Mouse (Mus musculus): ENCODE results near the gene Vps16. TPM values are rescaled to one million over a fixed set of nuclear protein-coding genes. Genes with fewer than 3 reads are reported as not detected.

Gene Vps16
- total RNA-seq, 4 experiments from 2014 or later, result 67.2 to 90.4 (median 76.7) TPM

- DNase-seq (ENCODE audit: low spot score in 2 of 2), result no peak
Measured at GRCm38 (mm10) chr2:130457871-130458270, 33.7 kb downstream of the Vps16 start.

GRCm38 (mm10) chr2:130459576-130459975, 35.4 kb downstream of the Vps16 start:
- no peak for DNase-seq (ENCODE audit: low spot score in 2 of 2)

GRCm38 (mm10) chr2:130461287-130462071, 37.3 kb downstream of the Vps16 start:
- DNase-seq (ENCODE audit: low spot score in 2 of 2), result no peak

- no peak for DNase-seq (ENCODE audit: low spot score in 2 of 2)
Measured at GRCm38 (mm10) chr2:130466438-130466837, 42.3 kb downstream of the Vps16 start.

- no peak for DNase-seq (ENCODE audit: low spot score in 2 of 2)
Measured at GRCm38 (mm10) chr2:130469366-130469765, 45.2 kb downstream of the Vps16 start.

- DNase-seq (ENCODE audit: low spot score in 2 of 2), result no peak
Measured at GRCm38 (mm10) chr2:130469935-130470334, 45.8 kb downstream of the Vps16 start.

- DNase-seq (ENCODE audit: low spot score in 2 of 2), result no peak
Measured at GRCm38 (mm10) chr2:130472908-130473510, 48.9 kb downstream of the Vps16 start.

- DNase-seq (ENCODE audit: low spot score in 2 of 2), result no peak
Measured at GRCm38 (mm10) chr2:130475764-130476163, 51.6 kb downstream of the Vps16 start.

- no peak for DNase-seq (ENCODE audit: low spot score in 2 of 2)
Measured at GRCm38 (mm10) chr2:130476666-130477297, 52.6 kb downstream of the Vps16 start.

GRCm38 (mm10) chr2:130482177-130482576, 58.0 kb downstream of the Vps16 start:
- DNase-seq (ENCODE audit: low spot score in 2 of 2), result no peak

- no peak for DNase-seq (ENCODE audit: low spot score in 2 of 2)
Measured at GRCm38 (mm10) chr2:130482700-130483099, 58.6 kb downstream of the Vps16 start.

GRCm38 (mm10) chr2:130484206-130484605, 60.1 kb downstream of the Vps16 start:
- DNase-seq (ENCODE audit: low spot score in 2 of 2), result no peak

GRCm38 (mm10) chr2:130488002-130488401, 63.9 kb downstream of the Vps16 start:
- no peak for DNase-seq (ENCODE audit: low spot score in 2 of 2)

- no peak for DNase-seq (ENCODE audit: low spot score in 2 of 2)
Measured at GRCm38 (mm10) chr2:130488600-130488999, 64.5 kb downstream of the Vps16 start.

- DNase-seq (ENCODE audit: low spot score in 2 of 2), result no peak
Measured at GRCm38 (mm10) chr2:130491162-130491561, 67.0 kb downstream of the Vps16 start.

- DNase-seq (ENCODE audit: low spot score in 2 of 2), result peak; percentile 40 to 70
Measured at GRCm38 (mm10) chr2:130491587-130491986, 67.4 kb downstream of the Vps16 start.

Other genes with a start within 250 kb of the Vps16 start
- 100 to 1,000 TPM; 100 to 112 (median 102) TPM for gene Snrpb, start 244.9 kb upstream of the Vps16 start, total RNA-seq (2022)
- not detected for gene Tmc2, start 229.1 kb upstream of the Vps16 start, total RNA-seq (2022)
- 100 to 1,000 TPM; 110 to 128 (median 116) TPM for gene Nop56, start 149.9 kb upstream of the Vps16 start, total RNA-seq (2022)
- gene Idh3b, start 139.8 kb upstream of the Vps16 start, total RNA-seq (2022), result 100 to 1,000 TPM; 288 to 312 (median 295) TPM
- gene Ebf4, start 129.2 kb upstream of the Vps16 start, total RNA-seq (2022), result 1 to 10 TPM; 7.7 to 9.1 (median 8.5) TPM
- 1 to 10 TPM; 6.9 to 9.2 (median 7.9) TPM for gene Cpxm1, start 26.8 kb upstream of the Vps16 start, total RNA-seq (2022)
- gene Gm28372, start 19.1 kb upstream of the Vps16 start, total RNA-seq (2022), result not detected
- not detected for gene 1700020A23Rik, start 19.1 kb upstream of the Vps16 start, total RNA-seq (2022)
- not detected for gene Tmem239, start 17.9 kb upstream of the Vps16 start, total RNA-seq (2022)
- gene Pced1a, start 362 bp downstream of the Vps16 start, total RNA-seq (2022), result 10 to 100 TPM; 23.1 to 29.9 (median 24.1) TPM
- 100 to 1,000 TPM; 217 to 237 (median 225) TPM for gene Ptpra, start 25.9 kb downstream of the Vps16 start, total RNA-seq (2022)
- gene Mrps26, start 139.4 kb downstream of the Vps16 start, total RNA-seq (2022), result 10 to 100 TPM; 70.7 to 79.2 (median 72.7) TPM
- 1 to 10 TPM in 3 of 4 experiments, under 1 TPM in 1; 0.78 to 8.8 (median 2.9) TPM for gene Oxt, start 151.8 kb downstream of the Vps16 start, total RNA-seq (2022)
- gene Avp, start 158.2 kb downstream of the Vps16 start, total RNA-seq (2022), result 10 to 100 TPM in 2 of 4 experiments, 1 to 10 TPM in 2; 5.0 to 23.8 (median 11.3) TPM
- gene Fastkd5, start 205.7 kb downstream of the Vps16 start, total RNA-seq (2022), result 1 to 10 TPM; 6.5 to 9.2 (median 7.3) TPM
- 10 to 100 TPM; 11.7 to 14.7 (median 12.5) TPM for gene Ubox5, start 205.7 kb downstream of the Vps16 start, total RNA-seq (2022)
- gene Lzts3, start 218.5 kb downstream of the Vps16 start, total RNA-seq (2022), result 100 to 1,000 TPM; 186 to 214 (median 199) TPM
- gene Ddrgk1, start 240.3 kb downstream of the Vps16 start, total RNA-seq (2022), result 100 to 1,000 TPM; 106 to 118 (median 114) TPM
- 10 to 100 TPM; 35.7 to 41.7 (median 38.3) TPM for gene Itpa, start 243.3 kb downstream of the Vps16 start, total RNA-seq (2022)

All from left cerebral cortex, adult 8-10 months (tissue).